Mouse (Mus musculus) thymus, adult 2 months (tissue): Measurements from ENCODE around the gene Plekhg2.
A peak's percentile ranks its signal among the peaks of the same experiment; 100 is the strongest.

Experiments used
- CTCF ChIP-seq: fragments of 200-500 bp; IDR thresholded peaks from 2 replicates; pipeline ENCODE4 v1.5.1; 2012; ENCODE audit warnings: mild to moderate bottlenecking, control low read depth, low read length, moderate library complexity, borderline replicate concordance; ENCODE audit not compliant: control insufficient read depth, poor library complexity, insufficient read depth; ENCODE audit errors: extremely low read depth
- POLR2A ChIP-seq: fragments of 200-500 bp; IDR thresholded peaks from 2 replicates; pipeline ENCODE4 v1.6.1; 2012; ENCODE audit warnings: mild to moderate bottlenecking, low read length, control low read depth, moderate library complexity; ENCODE audit not compliant: control insufficient read depth, poor library complexity, insufficient read depth; ENCODE audit errors: extremely low read depth

DNA sequence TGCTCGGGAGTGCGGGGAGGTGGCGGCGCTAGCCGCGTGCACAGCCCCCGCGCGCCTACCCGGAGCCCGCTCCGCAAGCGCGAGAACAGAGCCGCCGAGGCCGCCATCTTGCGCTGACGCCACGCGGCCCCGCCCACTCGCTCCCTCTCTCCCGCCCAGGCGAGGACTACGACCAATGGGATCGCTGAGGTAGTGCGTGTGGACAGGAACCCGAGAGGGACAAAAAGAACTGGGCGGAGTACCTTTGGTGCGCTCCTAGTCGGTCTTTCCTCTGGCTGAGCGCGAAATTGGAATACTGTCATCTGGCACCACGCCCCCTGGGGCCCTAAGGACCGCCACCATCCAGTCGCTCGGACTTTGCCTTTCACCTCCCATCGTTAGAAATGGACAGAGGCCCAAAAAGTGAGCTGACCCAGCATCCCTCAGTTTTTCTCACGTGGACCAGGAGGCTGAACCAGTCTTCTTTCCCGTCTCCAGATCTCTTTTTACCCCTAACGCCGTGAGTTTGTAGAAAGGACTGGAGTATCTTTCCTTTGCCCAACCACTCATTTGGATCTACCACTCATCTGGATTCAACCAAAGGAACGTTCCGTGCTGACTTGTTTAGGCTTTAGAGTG lies 60.4 kb downstream of the Plekhg2 start, which contains the start of gene Timm50:
- TF ChIP-seq POLR2A = peak; percentile 73; the same call in 1 of the 2 replicates
- 0 out of 2 replicates have a peak, but pooled peaks have one; percentile 45 for TF ChIP-seq CTCF
